Mouse (Mus musculus) adrenal gland (tissue): ENCODE data around the gene Nacc1.
"Not testable (repeated sequence)": the region's sequence is repeated elsewhere in the genome, so short reads cannot be mapped to it uniquely, and the experiment has no call there.

Source experiments
- intact Hi-C: fragments of 180-260 bp; cut with DNase I; formaldehyde crosslinking; loops from one replicate; pipeline ENCODE4 v1.15.1; 2025

Nacc1 gene

DNA sequence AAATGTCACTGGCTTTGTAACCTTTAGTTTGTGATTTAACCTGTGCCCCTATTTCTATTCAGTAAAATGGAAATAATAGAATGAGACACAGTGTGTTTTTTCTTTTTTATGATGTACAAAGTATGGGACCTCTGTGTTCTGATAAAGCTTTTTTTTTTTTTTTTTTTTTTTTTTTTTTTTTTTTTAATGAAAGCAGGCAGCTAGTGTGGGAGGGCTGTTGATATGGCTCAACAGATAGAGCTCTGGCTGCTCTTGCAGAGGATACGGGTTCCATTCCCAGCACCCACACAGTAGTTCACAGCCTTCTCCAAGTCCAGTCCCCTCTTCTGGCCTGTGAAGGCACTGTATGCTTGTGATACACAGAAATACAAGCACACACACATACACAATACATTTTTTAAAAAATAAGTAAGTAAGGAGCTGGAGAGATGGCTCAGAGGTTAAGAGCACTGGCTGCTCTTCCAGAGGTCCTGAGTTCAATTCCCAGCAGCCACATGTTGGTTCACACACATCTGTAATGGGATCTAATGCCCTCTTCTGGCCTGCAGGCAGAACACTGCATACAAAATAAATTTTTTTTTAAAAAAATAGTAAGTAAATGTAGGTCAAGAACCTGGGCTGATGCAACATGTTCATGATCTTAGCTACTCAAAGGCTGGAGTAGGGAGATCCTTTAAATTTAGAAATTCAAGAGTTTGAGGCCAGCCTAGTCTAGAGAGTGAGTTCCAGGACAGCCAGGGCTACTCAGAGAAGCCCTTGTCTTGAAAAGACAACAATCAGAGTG is 45.9 kb downstream of the Nacc1 start:
- intact Hi-C loops = no loop called here

DNA sequence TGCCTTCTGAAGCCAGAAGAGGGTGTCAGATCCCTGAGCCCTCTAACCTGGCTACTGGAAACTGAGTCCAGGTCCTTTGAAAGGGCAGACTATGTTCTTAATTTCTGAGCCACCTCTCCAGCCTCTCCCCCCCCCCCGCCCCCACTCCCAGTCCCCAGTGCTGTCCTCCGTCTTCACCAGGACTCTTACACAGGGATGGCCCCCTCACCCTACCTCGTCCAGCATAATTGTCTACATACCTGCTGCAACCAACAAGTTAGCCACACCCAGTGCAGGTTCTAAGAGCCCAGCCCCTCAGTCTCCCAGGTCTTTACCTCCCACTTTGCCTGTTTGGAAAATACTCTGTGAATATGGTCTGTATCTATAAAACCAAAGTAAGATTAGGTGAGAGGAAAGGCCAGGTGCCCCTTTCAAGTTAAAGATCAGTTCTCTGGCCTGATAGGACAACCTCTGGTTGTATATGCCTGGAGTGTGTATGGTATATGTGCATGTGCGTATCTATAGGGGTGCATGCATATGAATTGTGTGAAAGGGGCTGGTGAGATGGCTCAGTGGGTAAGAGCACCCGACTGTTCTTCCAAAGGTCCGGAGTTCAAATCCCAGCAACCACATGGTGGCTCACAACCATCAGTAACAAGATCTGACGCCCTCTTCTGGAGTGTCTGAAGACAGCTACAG is 46.9 kb downstream of the Nacc1 start:
- intact Hi-C loops = no loop called here

DNA sequence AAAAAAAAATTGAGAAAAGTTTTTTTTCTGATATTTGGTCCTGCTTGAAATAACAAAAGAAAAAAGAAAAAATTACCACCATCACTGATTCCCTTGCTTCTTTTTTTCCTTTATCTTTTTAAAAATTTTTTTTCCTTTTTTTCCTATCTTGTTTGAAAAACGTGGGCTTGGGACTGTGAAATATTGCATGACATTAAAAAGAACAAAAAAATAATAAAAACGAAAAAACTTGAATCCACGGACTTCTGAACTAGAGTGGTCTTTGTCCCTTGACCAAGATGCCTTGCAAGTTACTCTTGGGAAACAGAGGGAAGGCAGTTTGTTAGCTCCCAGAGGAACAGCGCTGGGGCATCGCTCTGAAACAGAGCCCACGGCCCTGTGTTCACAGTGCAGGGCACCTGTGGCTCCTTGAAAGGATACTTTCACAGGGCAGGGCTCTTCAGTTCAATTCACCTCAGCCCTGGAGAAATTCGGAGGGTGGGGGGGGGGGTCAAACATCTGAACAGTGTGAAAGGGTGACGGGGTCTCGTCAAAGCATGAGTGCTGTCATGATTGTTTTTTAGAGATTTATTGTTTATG is 47.6 kb downstream of the Nacc1 start:
- intact Hi-C loops = no loop called here

- intact Hi-C loops = loop anchor here (5.0 kb wide), 1 partner anchor 47 kb away; no protein-coding TSS in a partner anchor
These were observed 48.3 kb downstream of the Nacc1 start for GRCm38 (mm10) chr8:84639162-84640009.

DNA sequence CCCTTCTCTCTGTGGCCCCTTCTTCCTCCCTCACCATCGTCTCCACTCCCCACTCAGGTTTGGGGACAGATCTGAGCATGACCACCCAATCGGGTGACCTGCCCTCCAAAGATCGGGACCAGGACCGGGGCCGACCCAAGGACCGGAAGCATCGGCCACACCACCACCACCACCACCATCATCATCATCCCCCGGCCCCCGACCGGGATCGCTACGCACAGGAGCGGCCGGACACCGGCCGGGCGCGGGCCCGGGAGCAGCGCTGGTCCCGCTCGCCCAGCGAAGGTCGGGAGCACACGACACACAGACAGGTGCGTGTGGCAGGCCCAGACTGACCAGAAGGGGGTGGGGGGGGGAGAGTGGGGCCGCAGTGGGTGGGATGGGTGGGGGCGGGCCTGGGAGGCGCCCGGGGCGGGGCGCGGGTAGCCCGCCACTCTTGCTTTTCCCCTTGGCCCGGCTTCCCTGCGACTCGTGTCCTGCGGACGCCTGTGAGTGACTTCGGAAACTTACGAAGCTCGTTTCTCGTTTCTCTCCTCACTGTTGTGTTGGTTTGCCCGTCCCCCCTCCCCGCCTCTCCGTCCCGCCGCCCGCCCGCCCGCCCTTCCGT is 49.0 kb downstream of the Nacc1 start:
- intact Hi-C loops = loop anchor here (5.0 kb wide), 1 partner anchor 46 kb away; no protein-coding TSS in a partner anchor

DNA sequence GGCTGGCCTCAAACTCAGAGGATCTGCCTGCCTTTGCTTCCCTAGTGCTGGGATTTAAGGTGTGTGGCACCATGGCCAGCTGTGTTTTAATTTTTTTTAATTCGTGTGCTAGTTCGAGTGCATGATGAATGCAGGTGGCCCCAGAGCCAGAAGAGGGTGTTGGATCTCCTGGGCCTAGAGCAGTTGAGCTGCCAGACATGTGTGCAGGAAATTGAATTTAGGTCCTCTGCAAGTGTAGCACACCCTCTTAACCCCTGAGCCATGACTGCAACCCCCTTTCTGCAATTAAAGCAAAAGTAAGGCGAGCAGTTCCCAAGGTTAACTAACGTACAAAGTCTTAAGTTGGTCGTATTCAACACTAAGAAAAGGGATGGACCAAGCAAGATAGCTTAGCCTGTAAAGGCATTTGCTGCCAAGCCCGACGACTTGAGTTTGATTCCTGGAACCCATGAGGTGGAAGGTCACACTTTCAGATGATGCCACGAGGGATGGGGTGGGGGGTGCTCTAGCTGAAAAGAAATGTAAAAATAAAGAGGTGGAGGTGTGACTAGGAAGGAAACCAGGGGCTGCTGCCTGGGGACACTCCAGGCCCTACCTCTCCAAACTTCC is 49.6 kb downstream of the Nacc1 start:
- intact Hi-C loops = loop anchor here (5.0 kb wide), 1 partner anchor 46 kb away; no protein-coding TSS in a partner anchor

DNA sequence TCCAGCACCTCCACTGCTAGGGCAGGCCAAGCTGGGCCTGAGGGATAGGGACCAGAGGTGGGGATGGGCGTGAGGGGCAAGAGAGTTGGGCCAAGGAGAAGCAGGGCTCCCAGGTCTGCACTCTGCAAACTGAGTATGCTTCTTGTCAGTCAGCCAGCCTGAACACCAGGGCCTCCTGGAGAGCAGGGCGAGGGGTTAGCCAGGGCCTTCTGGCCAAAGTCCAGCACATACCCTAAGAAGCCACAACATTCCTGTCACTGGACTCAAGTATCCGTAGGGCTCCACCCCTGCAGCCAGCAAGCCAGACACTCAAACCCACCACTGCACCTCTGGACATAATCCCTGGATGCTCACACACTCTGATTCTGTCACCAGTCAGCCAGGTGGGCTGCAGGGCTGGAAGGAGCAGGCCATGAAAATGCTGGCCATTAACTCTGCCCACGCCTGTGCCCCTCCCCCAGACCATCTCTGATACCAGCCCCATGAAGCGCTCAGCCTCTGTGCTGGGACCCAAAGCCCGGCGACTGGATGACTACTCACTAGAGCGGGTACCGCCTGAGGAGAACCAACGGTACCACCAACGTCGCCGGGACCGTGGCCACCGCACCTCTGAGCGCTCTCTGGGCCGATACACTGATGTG is 51.5 kb downstream of the Nacc1 start:
- intact Hi-C loops = loop anchor here (5.0 kb wide), 1 partner anchor 44 kb away; no protein-coding TSS in a partner anchor

- intact Hi-C loops = loop anchor here (5.0 kb wide), 1 partner anchor 43 kb away; no protein-coding TSS in a partner anchor
These were observed 52.1 kb downstream of the Nacc1 start for GRCm38 (mm10) chr8:84635397-84636050.

DNA sequence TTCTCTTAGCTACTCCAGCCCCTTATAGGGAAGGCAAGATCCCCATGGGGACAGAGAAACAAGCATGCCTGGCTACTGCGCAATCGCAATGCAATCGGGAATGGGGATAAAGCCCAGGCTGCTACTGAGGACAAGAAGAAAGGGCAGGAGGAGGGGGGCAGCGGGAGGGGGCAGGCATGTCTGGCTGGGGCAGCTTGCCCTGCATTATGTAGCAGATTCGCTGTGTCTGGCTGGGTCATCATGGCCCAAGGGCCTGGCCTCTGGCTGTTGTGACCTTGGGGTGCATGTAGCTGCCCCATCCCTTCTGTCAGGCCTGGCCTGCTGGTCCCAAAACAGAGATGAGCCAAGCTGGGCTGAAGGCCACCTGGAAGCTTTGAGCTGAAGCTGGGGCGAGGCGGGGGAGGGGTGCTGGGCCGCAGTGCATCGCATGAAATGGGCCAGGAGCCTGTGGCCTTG is 52.8 kb downstream of the Nacc1 start:
- intact Hi-C loops = loop anchor here (5.0 kb wide), 1 partner anchor 43 kb away; no protein-coding TSS in a partner anchor

GRCm38 (mm10) chr8:84633841-84634584 is 53.6 kb downstream of the Nacc1 start:
- intact Hi-C loops = no loop called here

- intact Hi-C loops = no loop called here
These were observed 55.8 kb downstream of the Nacc1 start for GRCm38 (mm10) chr8:84631813-84632212.

DNA sequence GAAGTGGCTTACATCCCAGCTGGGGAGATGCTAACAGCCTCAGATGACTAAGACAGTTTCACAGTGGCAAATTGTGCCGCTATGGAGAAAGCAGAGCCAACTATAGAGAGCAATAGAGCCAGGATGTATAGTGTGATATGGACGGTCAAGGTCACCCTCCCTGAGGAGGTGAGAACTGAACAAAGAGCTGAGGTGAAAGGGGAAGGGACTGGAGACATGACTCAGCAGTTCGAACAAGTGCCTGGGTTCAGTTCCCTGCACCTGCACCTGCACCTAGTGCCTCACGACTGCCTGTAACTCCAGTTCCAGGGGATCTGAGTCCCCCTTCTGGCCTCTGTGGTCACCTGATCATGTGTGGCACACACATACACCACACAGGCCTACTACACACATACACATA is 57.5 kb downstream of the Nacc1 start:
- intact Hi-C loops = no loop called here

GRCm38 (mm10) chr8:84629586-84629985 is 58.1 kb downstream of the Nacc1 start:
- intact Hi-C loops = no loop called here

- intact Hi-C loops = not testable (repeated sequence)
These were observed 64.2 kb downstream of the Nacc1 start for GRCm38 (mm10) chr8:84623425-84623824.

- intact Hi-C loops = no loop called here
These were observed 66.5 kb downstream of the Nacc1 start for GRCm38 (mm10) chr8:84621102-84621625.
